Mouse (Mus musculus) cerebellum, adult 2 months (tissue): Measurements from ENCODE around the gene Hspb8.

Experiments used
- CTCF ChIP-seq: fragments of 200-500 bp; IDR thresholded peaks from 2 replicates; pipeline ENCODE4 v1.5.1; 2011; ENCODE audit warnings: low read depth, mild to moderate bottlenecking, control low read depth, low read length, moderate library complexity, borderline replicate concordance; ENCODE audit not compliant: insufficient read depth
- POLR2A ChIP-seq: fragments of 200-500 bp; IDR thresholded peaks from 2 replicates; pipeline ENCODE4 v1.6.1; 2011; ENCODE audit warnings: low read length, control low read depth, borderline replicate concordance; ENCODE audit not compliant: insufficient read depth

GRCm38 (mm10) chr5:116396104-116396503 lies 26.6 kb downstream of the Hspb8 start:
- TF ChIP-seq CTCF (no peak), POLR2A (no peak)
